Mouse (Mus musculus): ENCODE results near the gene Slc7a10. TPM values are rescaled to one million over a fixed set of nuclear protein-coding genes. Genes with fewer than 3 reads are reported as not detected.
"Not testable (repeated sequence)": the region's sequence is repeated elsewhere in the genome, so short reads cannot be mapped to it uniquely, and the experiment has no call there.

Gene Slc7a10
- total RNA-seq, 2 experiments from 2014 or later, result 2.0 to 3.8 TPM

GRCm38 (mm10) chr7:35237935-35238334, 51.8 kb downstream of the Slc7a10 start:
- not testable (repeated sequence) for DNase-seq

Other genes starting within 250 kb of the Slc7a10 start
- gene Cebpg, start 129.8 kb upstream of the Slc7a10 start, total RNA-seq (2021), result 10 to 100 TPM; 41.6 to 51.3 TPM
- gene Cebpa, start 67.1 kb upstream of the Slc7a10 start, total RNA-seq (2021), result 100 to 1,000 TPM; 237 to 238 TPM
- 10 to 100 TPM; 15.6 to 17.7 TPM for gene Lrp3, start 29.1 kb downstream of the Slc7a10 start, total RNA-seq (2021)
- gene Gpatch1, start 132.1 kb downstream of the Slc7a10 start, total RNA-seq (2021), result 10 to 100 TPM; 11.7 to 17.2 TPM
- gene Rhpn2, start 147.8 kb downstream of the Slc7a10 start, total RNA-seq (2021), result 1 to 10 TPM; 4.2 to 4.5 TPM
- gene Faap24, start 210.5 kb downstream of the Slc7a10 start, total RNA-seq (2021), result 1 to 10 TPM; 5.1 to 6.9 TPM
- gene Cep89, start 210.7 kb downstream of the Slc7a10 start, total RNA-seq (2021), result 10 to 100 TPM; 18.2 to 26.4 TPM

Measured in adrenal gland, postnatal 10 days (tissue).